Mouse (Mus musculus) forebrain, embryonic 10.5 days (tissue): ENCODE measurements around the gene Fcgr1. TPM values are rescaled to one million over a fixed set of nuclear protein-coding genes. Genes with fewer than 3 reads are reported as not detected.

ENCODE experiments used
- DNase-seq: peaks from one replicate; pipeline ENCODE4 v3.0.0-alpha.2; 2017; ENCODE audit warnings: low spot score; ENCODE audit errors: extremely low spot score
- H3K27ac ChIP-seq: fragments of 300-500 bp; sonication (generic); 2 replicates; pipeline ENCODE4 v1.5.1; 2016; ENCODE audit warnings: mild to moderate bottlenecking
- H3K27me3 ChIP-seq: fragments of 300-500 bp; sonication (generic); 2 replicates; pipeline ENCODE4 v1.6.1; 2016; ENCODE audit warnings: mild to moderate bottlenecking; ENCODE audit not compliant: poor library complexity, severe bottlenecking
- H3K36me3 ChIP-seq: fragments of 300-500 bp; sonication (generic); replicated peaks from 2 replicates; pipeline ENCODE4 v1.6.1; 2016; ENCODE audit warnings: mild to moderate bottlenecking, moderate library complexity
- H3K4me1 ChIP-seq: fragments of 300-500 bp; sonication (generic); 2 replicates; pipeline ENCODE4 v1.6.1; 2016
- H3K4me3 ChIP-seq: fragments of 300-500 bp; sonication (generic); 2 replicates; pipeline ENCODE4 v1.5.1; 2016; ENCODE audit warnings: mild to moderate bottlenecking, moderate library complexity
- H3K9me3 ChIP-seq: fragments of 300-500 bp; sonication (generic); 2 replicates; pipeline ENCODE4 v1.6.1; 2016; ENCODE audit warnings: mild to moderate bottlenecking, moderate library complexity
- WGBS: fragments of 180-500 bp; shearing (Covaris S2); methylation state at CpG from one replicate; pipeline ENCODE4 v1.1.7; 2016; 5-methylcytosine and 5-hydroxymethylcytosine counted together
- microRNA-seq: library from miRNA; unstranded; fragments of <30 nt; microRNA quantifications from one replicate; pipeline ENCODE4, GENCODE M21; 2017
- polyA plus RNA-seq: library from polyadenylated mRNA; unstranded; fragments of >200 nt; fragmentation: Nextera tagmentation; extraction: Ambion mirVana; gene quantifications from 2 replicates; pipeline ENCODE4 v1.2.1, GENCODE M21; 2016

Gene Fcgr1
- polyA plus RNA-seq, 1 experiment from 2014 or later: 1.3 TPM

GRCm38 (mm10) chr3:96237335-96237903 is 56.4 kb downstream of the Fcgr1 start:
- H3K36me3 ChIP-seq: no peaks in the 10 kb centered on the region
- DNase-seq: peak; percentile 44
- 31% methylated on average over 7 of the region's 7 CpGs for WGBS
- no peaks in the 10 kb centered on the region for H3K27me3 ChIP-seq
- peak overlapping the region; percentile 93 for H3K27ac ChIP-seq
- H3K4me1 ChIP-seq: peaks cover 29% of the 10 kb centered on the region
- H3K4me3 ChIP-seq: peak overlapping the region; percentile 59
- H3K9me3 ChIP-seq: no peaks in the 10 kb centered on the region

- Histone ChIP-seq H3K27me3 (no peaks in the 10 kb centered on the region), H3K27ac (peak overlapping the region; percentile 93), H3K4me1 (peaks cover 28% of the 10 kb centered on the region), H3K9me3 (no peaks in the 10 kb centered on the region), H3K36me3 (no peaks in the 10 kb centered on the region), H3K4me3 (peak overlapping the region; percentile 59)
- DNase-seq: peak; percentile 38
- WGBS: 86% methylated on average over 4 of the region's 4 CpGs
Measured at GRCm38 (mm10) chr3:96236834-96237334, 56.9 kb downstream of the Fcgr1 start.

- Histone ChIP-seq H3K27ac (0 out of 2 replicates have a peak overlapping the region, but pooled peaks have one; percentile 26), H3K36me3 (no peaks in the 10 kb centered on the region), H3K4me1 (peaks cover 22% of the 10 kb centered on the region), H3K27me3 (no peaks in the 10 kb centered on the region), H3K4me3 (no peak overlapping the region), H3K9me3 (no peaks in the 10 kb centered on the region)
- no peak for DNase-seq
- 68% methylated on average over 3 of the region's 3 CpGs for WGBS
Measured at GRCm38 (mm10) chr3:96235836-96236235, 57.9 kb downstream of the Fcgr1 start.

- H3K27me3 ChIP-seq: no peaks in the 10 kb centered on the region
- H3K9me3 ChIP-seq: no peaks in the 10 kb centered on the region
- DNase-seq: no peak
- H3K4me3 ChIP-seq: no peak overlapping the region
- peaks cover 18% of the 10 kb centered on the region for H3K4me1 ChIP-seq
- H3K27ac ChIP-seq: no peak overlapping the region
- no peaks in the 10 kb centered on the region for H3K36me3 ChIP-seq
- WGBS: 96% methylated on average over 2 of the region's 2 CpGs
Measured at GRCm38 (mm10) chr3:96234914-96235313, 58.9 kb downstream of the Fcgr1 start.

Small RNA genes lying within 50 kb of the gene (microRNA-seq; reads per million reads assigned to microRNA genes)
- gene Gm47311 (not detected), gene Gm47313 (not detected)

Other genes with a start within 250 kb of the Fcgr1 start
- gene Vps45, start 235.5 kb downstream of the Fcgr1 start, polyA plus RNA-seq: 24.1 and 28.0 TPM in 2 replicates
- 14.1 and 20.8 TPM in 2 replicates for gene Otud7b, start 189.4 kb downstream of the Fcgr1 start, polyA plus RNA-seq
- 9.3 TPM in 2 replicates for gene Mtmr11, start 132.0 kb downstream of the Fcgr1 start, polyA plus RNA-seq
- 276 and 284 TPM in 2 replicates for gene Sf3b4, start 121.6 kb downstream of the Fcgr1 start, polyA plus RNA-seq
- 2.1 and 3.5 TPM in 2 replicates for gene Sv2a, start 112.8 kb downstream of the Fcgr1 start, polyA plus RNA-seq
- gene Bola1, start 74.3 kb downstream of the Fcgr1 start, polyA plus RNA-seq: 89.3 and 93.0 TPM in 2 replicates
- not detected in 2 replicates for gene Hist2h2ab, start 74.1 kb downstream of the Fcgr1 start, polyA plus RNA-seq
- gene Hist2h2ac, start 73.1 kb downstream of the Fcgr1 start, polyA plus RNA-seq: 11.3 and 12.6 TPM in 2 replicates
- gene Hist2h2be, start 72.8 kb downstream of the Fcgr1 start, polyA plus RNA-seq: 12.8 and 15.5 TPM in 2 replicates
- gene Hist2h3c2, start 54.8 kb downstream of the Fcgr1 start, polyA plus RNA-seq: 5.9 and 6.4 TPM in 2 replicates
- 19.2 and 34.4 TPM in 2 replicates for gene Hist2h2aa2, start 53.7 kb downstream of the Fcgr1 start, polyA plus RNA-seq
- gene Hist2h2aa1, start 48.5 kb downstream of the Fcgr1 start, polyA plus RNA-seq: 8.1 and 16.6 TPM in 2 replicates
- 0.86 TPM in 1 of 2 replicates, not detected in the other for gene Hist2h3c1, start 47.3 kb downstream of the Fcgr1 start, polyA plus RNA-seq
- 12.0 and 14.2 TPM in 2 replicates for gene Hist2h4, start 30.7 kb downstream of the Fcgr1 start, polyA plus RNA-seq
- gene Hist2h3b, start 25.3 kb downstream of the Fcgr1 start, polyA plus RNA-seq: 48.0 and 48.8 TPM in 2 replicates
- gene Hist2h2bb, start 24.2 kb downstream of the Fcgr1 start, polyA plus RNA-seq: 10.2 and 10.5 TPM in 2 replicates
- 0.20 TPM in 1 of 2 replicates, not detected in the other for gene BC107364, start 158.3 kb upstream of the Fcgr1 start, polyA plus RNA-seq
- gene Hfe2, start 231.2 kb upstream of the Fcgr1 start, polyA plus RNA-seq: 1.6 and 1.8 TPM in 2 replicates